Mouse (Mus musculus) neural tube, embryonic 13.5 days (tissue): ENCODE results near the gene Kank4. TPM values are rescaled to one million over a fixed set of nuclear protein-coding genes. Genes with fewer than 3 reads are reported as not detected.

ENCODE experiments used
- ATAC-seq: fragments of 200-750 bp; cut with Nextera tagmentation; 2 replicates; pipeline ENCODE4 v1.8.0; 2017; ENCODE audit warnings: low read depth, mild to moderate bottlenecking, moderate TSS enrichment, moderate library complexity
- H3K27ac ChIP-seq: fragments of 300-500 bp; sonication (generic); replicated peaks from 2 replicates; pipeline ENCODE4 v1.5.1; 2015; ENCODE audit warnings: moderate library complexity, mild to moderate bottlenecking, inconsistent platforms
- H3K27me3 ChIP-seq: fragments of 300-500 bp; sonication (generic); 2 replicates; pipeline ENCODE4 v1.6.1; 2015; ENCODE audit warnings: mild to moderate bottlenecking, inconsistent platforms
- H3K36me3 ChIP-seq: fragments of 300-500 bp; sonication (generic); 2 replicates; pipeline ENCODE4 v1.6.1; 2015; ENCODE audit warnings: mild to moderate bottlenecking, inconsistent platforms
- H3K4me1 ChIP-seq: fragments of 300-500 bp; sonication (generic); replicated peaks from 2 replicates; pipeline ENCODE4 v1.6.1; 2015; ENCODE audit warnings: inconsistent platforms
- H3K4me2 ChIP-seq: fragments of 300-500 bp; sonication (generic); 2 replicates; pipeline ENCODE4 v1.6.1; 2015; ENCODE audit warnings: inconsistent platforms, mild to moderate bottlenecking, moderate library complexity
- H3K4me3 ChIP-seq: fragments of 300-500 bp; sonication (generic); 2 replicates; pipeline ENCODE4 v1.5.1; 2015; ENCODE audit warnings: mild to moderate bottlenecking, inconsistent platforms
- H3K9ac ChIP-seq: fragments of 300-500 bp; sonication (generic); 2 replicates; pipeline ENCODE4 v1.6.1; 2015; ENCODE audit warnings: moderate library complexity, mild to moderate bottlenecking, inconsistent platforms
- H3K9me3 ChIP-seq: fragments of 300-500 bp; sonication (generic); 2 replicates; pipeline ENCODE4 v1.6.1; 2016; ENCODE audit warnings: inconsistent platforms
- WGBS: fragments of 180-500 bp; shearing (Covaris S2); methylation state at CpG from one replicate; pipeline ENCODE4 v1.1.7; 2015; 5-methylcytosine and 5-hydroxymethylcytosine counted together
- polyA plus RNA-seq: library from polyadenylated mRNA; unstranded; fragments of >200 nt; fragmentation: Nextera tagmentation; extraction: Ambion mirVana; gene quantifications from 2 replicates; pipeline ENCODE4 v1.2.1, GENCODE M21; 2015

The Kank4 gene
- polyA plus RNA-seq, 1 experiment from 2014 or later: 0.47 TPM

GRCm38 (mm10) chr4:98790721-98791120 is 26.6 kb downstream of the Kank4 start:
- Histone ChIP-seq H3K36me3 (no peaks in the 10 kb centered on the region), H3K9ac (no peak overlapping the region), H3K27me3 (no peaks in the 10 kb centered on the region), H3K4me2 (no peak overlapping the region), H3K4me3 (no peak overlapping the region), H3K9me3 (no peaks in the 10 kb centered on the region), H3K4me1 (peaks cover 18% of the 10 kb centered on the region), H3K27ac (no peak overlapping the region)
- no peak for ATAC-seq
- WGBS: 48% methylated on average over 1 of the region's 1 CpGs

GRCm38 (mm10) chr4:98789861-98790311 is 27.5 kb downstream of the Kank4 start:
- peak overlapping the region; percentile 22 for H3K4me3 ChIP-seq
- no peaks in the 10 kb centered on the region for H3K36me3 ChIP-seq
- no peaks in the 10 kb centered on the region for H3K9me3 ChIP-seq
- H3K27ac ChIP-seq: no peak overlapping the region
- WGBS: 12% methylated on average over 10 of the region's 10 CpGs
- H3K4me1 ChIP-seq: peaks cover 18% of the 10 kb centered on the region
- no peak overlapping the region for H3K9ac ChIP-seq
- peak overlapping the region; percentile 51 for H3K4me2 ChIP-seq
- ATAC-seq: 0 out of 2 replicates have a peak, but pooled peaks have one; percentile 63
- H3K27me3 ChIP-seq: no peaks in the 10 kb centered on the region

DNA sequence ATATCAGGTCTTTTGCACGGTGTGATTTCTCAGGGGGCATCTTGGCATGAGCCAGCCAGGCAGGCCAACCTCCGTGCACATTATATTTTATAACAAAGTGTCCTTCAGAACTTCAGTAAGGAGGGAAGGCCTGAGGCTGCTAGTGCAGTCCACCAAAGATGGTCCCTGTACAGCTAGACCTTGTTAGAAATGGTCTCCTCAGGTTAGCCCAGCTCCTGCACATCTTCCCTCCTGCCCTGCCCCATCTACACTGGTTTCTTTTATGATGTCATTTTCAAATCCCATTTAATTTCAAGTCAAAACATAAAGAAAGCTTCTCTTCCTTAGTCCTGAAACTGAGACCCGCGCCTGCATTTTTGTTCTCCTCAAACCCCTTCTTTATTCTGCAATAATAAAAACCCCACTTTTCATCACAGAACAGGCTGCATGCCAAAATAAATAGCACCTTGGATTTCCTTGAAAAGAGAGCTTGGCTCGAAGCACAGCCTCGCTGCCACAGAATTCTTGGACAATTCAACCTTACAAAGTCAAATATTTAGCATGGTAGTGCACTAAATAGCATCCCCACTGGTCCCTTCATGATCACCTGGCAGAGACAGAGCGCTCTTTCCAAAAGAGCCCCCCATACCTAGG is 28.1 kb downstream of the Kank4 start:
- Histone ChIP-seq H3K4me3 (peak overlapping the region; percentile 22), H3K27me3 (no peaks in the 10 kb centered on the region), H3K36me3 (no peaks in the 10 kb centered on the region), H3K4me2 (peak overlapping the region; percentile 51), H3K9me3 (no peaks in the 10 kb centered on the region), H3K27ac (no peak overlapping the region), H3K4me1 (peaks cover 18% of the 10 kb centered on the region), H3K9ac (no peak overlapping the region)
- 68% methylated on average over 7 of the region's 7 CpGs for WGBS
- ATAC-seq: 0 out of 2 replicates have a peak, but pooled peaks have one; percentile 20

GRCm38 (mm10) chr4:98786281-98786680 is 31.1 kb downstream of the Kank4 start:
- Histone ChIP-seq H3K36me3 (no peaks in the 10 kb centered on the region), H3K9me3 (no peaks in the 10 kb centered on the region), H3K4me1 (peaks cover 18% of the 10 kb centered on the region), H3K27me3 (no peaks in the 10 kb centered on the region), H3K9ac (no peak overlapping the region), H3K4me2 (no peak overlapping the region), H3K4me3 (no peak overlapping the region), H3K27ac (no peak overlapping the region)
- 21% methylated on average over 3 of the region's 3 CpGs for WGBS
- no peak for ATAC-seq

- Histone ChIP-seq H3K9me3 (no peaks in the 10 kb centered on the region), H3K4me3 (no peak overlapping the region), H3K4me1 (peaks cover 18% of the 10 kb centered on the region), H3K27me3 (no peaks in the 10 kb centered on the region), H3K9ac (no peak overlapping the region), H3K4me2 (no peak overlapping the region), H3K27ac (no peak overlapping the region), H3K36me3 (no peaks in the 10 kb centered on the region)
- 21% methylated on average over 8 of the region's 8 CpGs for WGBS
- no peak for ATAC-seq
Observed at GRCm38 (mm10) chr4:98785851-98786250, 31.5 kb downstream of the Kank4 start.

DNA sequence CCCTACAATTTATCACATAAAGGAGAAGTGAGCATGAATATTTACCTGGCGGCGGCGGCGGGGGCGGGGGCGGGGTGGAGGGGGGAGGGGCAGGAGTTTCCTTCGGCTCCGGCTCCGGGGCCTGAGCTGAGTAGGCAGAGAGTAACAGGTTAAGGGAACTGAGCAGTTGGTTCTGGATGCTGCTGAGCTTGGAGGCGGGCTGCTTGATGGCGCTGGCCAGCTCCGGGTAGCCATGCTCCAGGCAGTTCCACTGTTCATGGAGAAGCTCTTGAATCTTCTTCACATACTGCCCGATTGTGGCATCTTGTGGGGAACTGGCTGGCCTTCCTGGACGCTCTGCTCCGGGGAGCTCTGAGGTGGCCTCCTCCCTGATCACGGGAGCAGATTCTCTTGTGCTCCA is 39.1 kb downstream of the Kank4 start:
- WGBS: 16% methylated on average over 16 of the region's 16 CpGs
- peaks cover 12% of the 10 kb centered on the region; the same call in 1 of the 2 replicates for H3K27me3 ChIP-seq
- no peaks in the 10 kb centered on the region for H3K36me3 ChIP-seq
- H3K4me3 ChIP-seq: no peak overlapping the region
- H3K27ac ChIP-seq: no peak overlapping the region
- H3K4me1 ChIP-seq: peaks cover 15% of the 10 kb centered on the region; the same call in 1 of the 2 replicates
- peak; percentile 56; the same call in 1 of the 2 replicates for ATAC-seq
- no peaks in the 10 kb centered on the region for H3K9me3 ChIP-seq
- H3K9ac ChIP-seq: no peak overlapping the region
- H3K4me2 ChIP-seq: peak overlapping the region; percentile 28

DNA sequence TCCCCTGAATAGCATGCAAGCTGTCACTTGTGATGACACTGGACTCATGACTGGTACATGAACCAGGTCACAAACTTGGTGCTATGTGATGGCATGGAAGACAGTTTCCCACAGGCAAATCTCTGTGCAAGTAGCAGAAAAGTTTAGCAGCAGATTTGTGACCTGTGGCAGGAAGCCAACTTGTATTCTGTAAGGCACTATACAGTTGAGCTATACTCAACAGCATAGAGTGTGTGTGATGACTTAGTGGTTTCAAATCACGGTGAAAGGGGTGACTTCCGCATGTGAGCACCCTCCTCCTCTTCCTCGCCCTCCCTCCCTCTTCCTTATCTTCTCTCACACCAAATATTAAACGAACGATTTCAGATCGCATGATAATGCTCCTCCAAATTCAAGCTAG is 39.9 kb downstream of the Kank4 start:
- 90% methylated on average over 6 of the region's 6 CpGs for WGBS
- no peak for ATAC-seq
- H3K27ac ChIP-seq: no peak overlapping the region
- no peaks in the 10 kb centered on the region for H3K36me3 ChIP-seq
- no peak overlapping the region for H3K4me2 ChIP-seq
- no peak overlapping the region for H3K9ac ChIP-seq
- peaks cover 12% of the 10 kb centered on the region; the same call in 1 of the 2 replicates for H3K27me3 ChIP-seq
- peaks cover 15% of the 10 kb centered on the region; the same call in 1 of the 2 replicates for H3K4me1 ChIP-seq
- H3K9me3 ChIP-seq: no peaks in the 10 kb centered on the region
- no peak overlapping the region for H3K4me3 ChIP-seq

DNA sequence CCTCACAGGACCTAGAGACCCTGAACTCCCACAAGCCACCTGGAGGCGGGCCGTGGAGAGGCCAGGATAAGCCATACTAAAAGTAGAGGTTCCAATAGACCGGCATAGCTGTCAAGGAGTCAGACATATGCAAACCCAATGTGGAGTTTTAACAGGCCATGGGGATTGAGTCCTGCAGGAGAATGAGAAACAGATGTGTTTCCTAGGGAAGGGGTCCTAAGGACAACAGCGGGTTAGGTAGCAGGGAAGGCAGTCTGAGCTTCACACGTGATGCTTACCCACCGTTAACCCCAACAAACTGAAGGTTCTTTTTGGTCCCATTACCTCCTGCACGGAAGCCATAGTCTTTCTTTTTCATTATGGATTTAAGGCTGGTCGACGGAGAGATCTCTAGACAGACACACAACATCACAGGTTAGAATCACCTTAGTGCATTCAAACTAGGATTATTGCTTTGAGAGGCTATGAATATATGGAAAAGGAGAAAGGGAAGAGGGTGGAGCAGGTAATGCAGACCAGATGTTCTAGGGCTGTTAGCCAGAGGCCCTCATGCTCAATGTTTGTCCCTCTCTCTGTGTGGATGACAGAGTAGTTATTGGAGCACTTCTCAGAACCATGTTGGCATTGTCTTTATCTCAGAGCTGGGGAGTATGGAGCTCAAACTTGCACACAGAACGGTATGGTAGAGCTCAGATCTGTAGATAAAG is 40.5 kb downstream of the Kank4 start:
- no peak overlapping the region for H3K9ac ChIP-seq
- WGBS: 84% methylated on average over 10 of the region's 10 CpGs
- ATAC-seq: no peak
- H3K4me1 ChIP-seq: peaks cover 15% of the 10 kb centered on the region; the same call in 1 of the 2 replicates
- no peak overlapping the region for H3K4me3 ChIP-seq
- no peaks in the 10 kb centered on the region for H3K36me3 ChIP-seq
- no peak overlapping the region for H3K4me2 ChIP-seq
- H3K27me3 ChIP-seq: peaks cover 12% of the 10 kb centered on the region; the same call in 1 of the 2 replicates
- H3K9me3 ChIP-seq: no peaks in the 10 kb centered on the region
- H3K27ac ChIP-seq: no peak overlapping the region

DNA sequence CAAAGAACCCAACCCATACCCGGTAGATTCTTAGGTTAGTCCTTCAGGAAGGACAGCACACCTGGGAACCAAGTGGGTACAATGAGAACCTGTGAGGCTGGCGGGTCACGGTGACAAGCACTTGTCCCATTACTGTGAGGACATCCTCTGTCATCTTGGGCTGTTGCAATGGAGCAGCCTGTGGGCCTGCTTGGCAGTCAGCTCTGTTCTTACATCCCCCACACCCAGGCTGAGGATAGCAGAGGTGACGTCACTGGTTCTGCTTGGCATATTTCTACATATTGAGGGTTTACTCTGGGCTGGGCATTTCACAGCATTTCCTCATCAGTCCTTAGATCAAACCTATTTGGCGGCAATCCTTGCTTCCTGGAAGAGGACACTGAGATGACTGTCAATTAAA is 43.6 kb downstream of the Kank4 start:
- Histone ChIP-seq H3K4me1 (peaks cover 12% of the 10 kb centered on the region; the same call in 1 of the 2 replicates), H3K9ac (no peak overlapping the region), H3K9me3 (no peaks in the 10 kb centered on the region), H3K27me3 (0 out of 2 replicates have a peak, but pooled peaks cover 5% of the 10 kb centered on the region), H3K27ac (no peak overlapping the region), H3K4me3 (no peak overlapping the region), H3K4me2 (no peak overlapping the region), H3K36me3 (no peaks in the 10 kb centered on the region)
- no peak for ATAC-seq
- 92% methylated on average over 5 of the region's 5 CpGs for WGBS

DNA sequence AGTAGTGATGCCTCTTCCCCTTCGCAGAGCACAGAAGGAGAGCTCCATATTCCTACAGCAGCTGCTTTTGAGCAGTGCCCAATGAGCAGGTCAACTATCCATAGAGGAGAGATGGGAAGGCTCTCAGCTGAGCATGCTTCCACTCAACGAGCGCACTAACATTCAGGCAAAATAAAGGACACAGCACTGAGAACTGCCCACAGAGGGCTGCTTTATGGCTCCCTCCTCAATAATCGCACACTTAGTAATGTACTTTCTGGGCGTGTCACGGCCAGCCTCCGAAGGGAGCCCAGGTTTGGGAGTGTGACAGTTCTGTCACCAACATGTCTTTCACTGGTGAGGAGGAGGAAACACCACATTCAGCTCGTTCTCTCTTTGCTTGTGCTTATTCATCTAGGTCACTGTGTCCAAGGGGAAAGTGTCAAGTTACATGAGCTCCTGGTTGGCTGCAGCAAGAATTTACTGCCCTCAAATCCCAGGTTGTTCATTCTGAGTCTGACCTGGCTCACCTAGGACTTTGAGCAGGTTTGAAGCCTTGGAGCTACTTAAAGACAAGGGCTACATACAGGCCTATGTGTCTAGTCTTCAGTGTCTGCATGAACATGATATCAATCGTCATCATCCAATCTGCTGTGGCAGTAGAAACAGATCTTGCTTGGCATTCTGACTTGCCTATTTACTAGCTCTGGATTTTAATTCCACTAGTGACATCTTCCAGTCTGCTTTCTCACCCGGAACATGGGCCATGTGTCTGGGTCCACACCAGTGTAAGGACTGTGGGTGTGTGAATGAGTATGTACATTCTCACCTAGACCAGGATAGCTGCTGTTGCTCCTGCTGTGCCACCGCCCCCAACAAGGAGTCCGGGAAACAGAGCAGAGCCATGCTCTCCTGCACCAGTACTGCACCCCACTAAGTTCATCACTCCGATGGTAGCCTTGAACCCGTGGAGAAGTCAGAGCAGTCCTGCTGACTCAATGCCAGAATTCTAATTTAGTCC is 49.9 kb downstream of the Kank4 start:
- Histone ChIP-seq H3K4me1 (no peaks in the 10 kb centered on the region), H3K27me3 (no peaks in the 10 kb centered on the region), H3K27ac (no peak overlapping the region), H3K4me2 (no peak overlapping the region), H3K36me3 (no peaks in the 10 kb centered on the region), H3K9me3 (no peaks in the 10 kb centered on the region), H3K4me3 (no peak overlapping the region), H3K9ac (no peak overlapping the region)
- 81% methylated on average over 14 of the region's 14 CpGs for WGBS
- ATAC-seq: no peak

DNA sequence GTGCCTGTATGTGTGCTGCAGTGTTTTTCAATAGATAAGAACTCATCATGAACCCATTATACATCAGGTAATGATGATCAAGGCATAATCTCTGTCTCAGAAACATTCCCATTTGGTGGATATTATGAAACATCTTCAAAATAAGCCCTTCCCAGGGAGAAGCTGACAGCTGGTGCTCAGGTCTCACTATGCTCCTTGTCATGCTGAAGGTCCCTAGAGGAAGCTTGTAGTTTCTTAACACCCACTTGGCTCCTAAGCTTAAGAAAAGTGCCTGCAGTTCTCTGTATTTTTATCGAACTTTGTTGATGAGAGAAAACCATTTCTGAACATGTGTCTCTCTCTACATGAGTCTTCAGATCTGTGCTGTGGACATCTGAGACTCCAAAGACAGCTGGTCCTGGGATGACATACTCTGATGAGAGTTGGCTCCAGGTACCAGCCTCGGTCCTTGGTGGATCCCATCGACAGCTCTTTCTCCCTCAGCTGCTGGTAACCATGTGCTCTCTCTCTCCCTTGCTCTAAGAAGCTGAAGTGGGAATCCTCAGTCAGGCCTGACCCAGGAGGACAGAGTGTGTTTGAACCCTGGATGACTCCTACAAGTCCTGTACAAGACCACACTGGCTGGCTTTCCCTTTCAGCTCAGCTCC is 58.3 kb downstream of the Kank4 start:
- Histone ChIP-seq H3K9ac (no peak overlapping the region), H3K4me3 (no peak overlapping the region), H3K4me2 (no peak overlapping the region), H3K27ac (0 out of 2 replicates have a peak overlapping the region, but pooled peaks have one; percentile 46), H3K36me3 (no peaks in the 10 kb centered on the region), H3K27me3 (no peaks in the 10 kb centered on the region), H3K4me1 (peaks cover 28% of the 10 kb centered on the region), H3K9me3 (no peaks in the 10 kb centered on the region)
- ATAC-seq: no peak
- WGBS: 73% methylated on average over 3 of the region's 3 CpGs
